25 mouse cellular contexts compared by ENCODE assay signal in the genomic region with DNA sequence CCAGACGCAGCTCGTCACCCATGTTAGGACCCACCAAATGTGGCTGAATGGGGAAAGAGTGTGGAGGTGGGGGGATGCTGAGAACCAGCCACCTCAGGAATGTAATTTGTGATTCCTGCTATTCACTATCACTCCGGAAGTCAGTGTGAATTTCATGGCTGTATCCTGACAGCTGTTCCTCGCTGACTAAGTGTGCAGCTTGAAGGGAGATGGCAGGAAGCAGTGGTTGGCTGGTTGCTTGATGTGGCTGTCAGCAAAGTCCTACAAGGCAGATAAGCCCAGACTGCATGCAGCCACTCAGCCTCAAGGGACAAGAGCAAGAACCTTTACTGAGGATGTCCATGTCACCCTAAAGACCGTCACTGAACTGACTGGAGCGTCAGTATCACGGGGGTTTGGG.
DNase-seq lines count a peak whose midpoint lies in the region; ATAC-seq and TF ChIP-seq lines count a peak whose summit lies in the region.
"Had no signal": no experiment of that assay in that cellular context is flagged by ENCODE, and none has a peak within 500 bp of the region (broad histone marks: within the 10 kb centered on the region; RNA-seq: fewer than 3 reads in every experiment).

No protein-coding gene starts in this region.

- intact Hi-C loops in heart, postnatal 25 days (cut with DNase I), result no loop called here

- no peak overlapping the region for H3K9ac ChIP-seq in heart, embryonic 14.5 days (ENCODE audit: low read length)
- H3K9ac ChIP-seq: embryonic facial prominence, embryonic 15.5 days; forebrain, embryonic 12.5 days; forebrain, postnatal 0 days; kidney, embryonic 15.5 days; liver, embryonic 14.5 days; lung, embryonic 15.5 days; midbrain, embryonic 13.5 days; neural tube, embryonic 15.5 days had no signal

- peak; percentile 75 for DNase-seq in heart, adult 11 months
- DNase-seq in heart, postnatal 25 days (ENCODE audit: low spot score), result no peak
- no peak for DNase-seq in heart, adult 18-20 months
- DNase-seq in limb, embryonic 10.5 days (ENCODE audit: low spot score), result peak; percentile 16
- DNase-seq in yolk sac, embryonic 10.5 days (ENCODE audit: low spot score), result no peak
- no peak for DNase-seq in urinary bladder, postnatal 14 days (ENCODE audit: low spot score)
- DNase-seq: cerebellum, adult 11-12 months; cerebellum, adult 9-11 months; forebrain, postnatal 0 days; kidney, adult 18-20 months; kidney, postnatal 4 days; retina, postnatal 1 day; right cerebral cortex, postnatal 14 days; thymus, postnatal 4 days had no signal

- no peaks in the 10 kb centered on the region for H3K9me3 ChIP-seq in heart, embryonic 14.5 days (ENCODE audit: control insufficient read depth, low read length)
- no peaks in the 10 kb centered on the region for H3K9me3 ChIP-seq in limb, embryonic 10.5 days (replicated peaks)
- H3K9me3 ChIP-seq: embryonic facial prominence, embryonic 15.5 days; forebrain, embryonic 12.5 days; kidney, embryonic 15.5 days; lung, embryonic 15.5 days; midbrain, embryonic 13.5 days; neural tube, embryonic 15.5 days had no signal

- peak overlapping the region; percentile 30 for H3K4me2 ChIP-seq in heart, embryonic 14.5 days (ENCODE audit: low read length)
- H3K4me2 ChIP-seq: embryonic facial prominence, embryonic 15.5 days; forebrain, embryonic 12.5 days; kidney, embryonic 15.5 days; lung, embryonic 15.5 days; midbrain, embryonic 13.5 days; neural tube, embryonic 15.5 days had no signal

- H3K27me3 ChIP-seq in heart, embryonic 14.5 days (ENCODE audit: control insufficient read depth, insufficient read depth, low read length), result no peaks in the 10 kb centered on the region
- no peaks in the 10 kb centered on the region for H3K27me3 ChIP-seq in C2C12 (ENCODE audit: control insufficient read depth, insufficient read depth, insufficient read length)
- no peaks in the 10 kb centered on the region for H3K27me3 ChIP-seq in limb, embryonic 10.5 days (ENCODE audit: low read depth, poor library complexity, severe bottlenecking)
- H3K27me3 ChIP-seq: embryonic facial prominence, embryonic 15.5 days; forebrain, embryonic 12.5 days; kidney, embryonic 15.5 days; lung, embryonic 15.5 days; midbrain, embryonic 13.5 days; neural tube, embryonic 15.5 days had no signal

- H3K4me3 ChIP-seq in heart, embryonic 14.5 days (ENCODE audit: control insufficient read depth in 1 of 2, insufficient read depth in 1 of 2, low read depth in 1 of 2, low read length in 2 of 2), result no peak overlapping the region
- no peak overlapping the region for H3K4me3 ChIP-seq in C2C12 (ENCODE audit: insufficient read depth, poor library complexity, severe bottlenecking)
- no peak overlapping the region for H3K4me3 ChIP-seq in limb, embryonic 10.5 days
- H3K4me3 ChIP-seq: embryonic facial prominence, embryonic 15.5 days; forebrain, embryonic 12.5 days; kidney, embryonic 15.5 days; lung, embryonic 15.5 days; midbrain, embryonic 13.5 days; neural tube, embryonic 15.5 days had no signal

- no peaks in the 10 kb centered on the region for H3K79me2 ChIP-seq in C2C12 (ENCODE audit: control insufficient read depth, insufficient read depth)

- H3K36me3 ChIP-seq in heart, embryonic 14.5 days (ENCODE audit: control insufficient read depth, insufficient read depth, low read length), result peaks cover 16% of the 10 kb centered on the region
- H3K36me3 ChIP-seq in C2C12 (ENCODE audit: control insufficient read depth, insufficient read depth), result no peaks in the 10 kb centered on the region
- no peaks in the 10 kb centered on the region for H3K36me3 ChIP-seq in limb, embryonic 10.5 days
- H3K36me3 ChIP-seq: embryonic facial prominence, embryonic 15.5 days; forebrain, embryonic 12.5 days; kidney, embryonic 15.5 days; lung, embryonic 15.5 days; midbrain, embryonic 13.5 days; neural tube, embryonic 15.5 days had no signal

- H3K79me3 ChIP-seq in C2C12 (ENCODE audit: low read depth), result no peaks in the 10 kb centered on the region

- H3ac ChIP-seq in C2C12 (ENCODE audit: control insufficient read depth, insufficient read length, low read depth), result no peak overlapping the region

- peak overlapping the region in 1 of 2 experiments; percentile 18; a peak in 1 of 4 replicates for H3K27ac ChIP-seq in heart, embryonic 14.5 days (replicated peaks in 1 of 2; ENCODE audit: control insufficient read depth in 1 of 2, insufficient read depth in 1 of 2, low read depth in 2 of 2, low read length in 2 of 2)
- no peak overlapping the region for H3K27ac ChIP-seq in limb, embryonic 10.5 days
- H3K27ac ChIP-seq: embryonic facial prominence, embryonic 15.5 days; forebrain, embryonic 12.5 days; kidney, embryonic 15.5 days; liver, embryonic 14.5 days; lung, embryonic 15.5 days; midbrain, embryonic 13.5 days; neural tube, embryonic 15.5 days had no signal

- TF ChIP-seq CTCF in C2C12 (IDR thresholded peaks at IDR 0.05; ENCODE audit: control insufficient read depth, insufficient read depth, insufficient read length), result no peak

- peaks cover 20 to 33% of the 10 kb centered on the region in 2 experiments for H3K4me1 ChIP-seq in heart, embryonic 14.5 days (ENCODE audit: control insufficient read depth in 2 of 2, insufficient read depth in 2 of 2, low read length in 2 of 2)
- H3K4me1 ChIP-seq in limb, embryonic 10.5 days, result peaks cover 6% of the 10 kb centered on the region
- H3K4me1 ChIP-seq: embryonic facial prominence, embryonic 15.5 days; kidney, embryonic 15.5 days; lung, embryonic 15.5 days; neural tube, embryonic 15.5 days had no signal

- no peak; the same call in 1 of the 2 replicates for ATAC-seq in heart, embryonic 14.5 days (ENCODE audit: insufficient number of reproducible peaks, insufficient read depth, low FRiP score, low read depth)
- ATAC-seq: CD4-positive, CD25-positive, alpha-beta regulatory T cell, adult 4 months; forebrain, postnatal 0 days; hindbrain, embryonic 16.5 days; midbrain, embryonic 13.5 days had no signal

- WGBS in heart, embryonic 14.5 days, result 7% methylated on average over 7 of the region's 7 CpGs
- WGBS in limb, embryonic 10.5 days, result 82% methylated on average over 7 of the region's 7 CpGs

TF ChIP-seq in C2C12, 6 proteins besides CTCF, POLR2A, EP300 and RAD21:
- TF ChIP-seq MYOD1 (IDR thresholded peaks at IDR 0.05; ENCODE audit: control insufficient read depth, insufficient read length, low read depth), result peak; percentile 98
- no peak for TF ChIP-seq MYOG (IDR thresholded peaks at IDR 0.05; ENCODE audit: control insufficient read depth, extremely low read depth, insufficient read length)

Comparison
In these comparisons a context has a peak if more than half of its experiments do, and no peak if none do; other contexts are left out.
1. DNase-seq: peak in heart, adult 11 months (single experiment) and limb, embryonic 10.5 days (single experiment); none in heart, postnatal 25 days (single experiment), heart, adult 18-20 months (0 of 2), yolk sac, embryonic 10.5 days (single experiment) and urinary bladder, postnatal 14 days (single experiment).